Mouse (Mus musculus): ENCODE data around the gene Akt1s1. TPM values are rescaled to one million over a fixed set of nuclear protein-coding genes. Genes with fewer than 3 reads are reported as not detected.

Akt1s1 gene
- polyA plus RNA-seq, 1 experiment from 2014 or later = 88.2 TPM

DNA sequence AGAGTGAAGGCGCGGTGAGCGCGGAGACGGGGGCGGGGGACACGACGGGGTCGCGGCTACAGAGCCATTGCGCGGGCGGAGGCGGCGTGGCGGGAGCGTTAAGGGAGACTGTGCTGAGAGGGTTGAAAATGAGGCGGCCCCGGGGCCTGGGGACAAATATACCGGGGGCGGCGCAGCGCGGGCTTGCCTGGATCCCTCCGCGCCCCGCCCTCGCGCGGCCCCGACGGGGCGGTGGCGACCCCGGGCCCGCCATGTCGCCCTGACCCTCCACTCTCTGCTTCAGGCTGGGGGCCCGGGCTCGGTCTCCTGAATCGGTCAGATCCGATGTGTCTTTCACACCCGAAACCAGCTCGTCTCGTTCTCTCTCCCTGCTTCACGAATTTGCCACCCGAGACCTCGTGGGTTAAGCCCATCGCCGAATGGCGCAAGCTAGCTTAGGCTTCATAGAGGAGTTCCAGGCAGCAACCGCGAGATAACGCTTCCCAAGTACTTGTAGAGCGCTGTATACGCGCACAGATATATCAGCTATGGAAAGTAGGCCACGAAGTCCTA, 32.2 kb upstream of the Akt1s1 start, which contains the start of gene Atf5:
Gene Atf5 (minus strand): TSS at position 189 of the 552 bp plus-strand sequence.
- H3K27me3 ChIP-seq = no peaks in the 10 kb centered on the region
- ATAC-seq = peak; percentile 57
- H3K9ac ChIP-seq (replicated peaks) = peak within 1 kb of the TSS; percentile 92
- H3K4me1 ChIP-seq (replicated peaks) = peaks cover 52% of the 10 kb centered on the region
- under 1% methylated on average over 54 of the region's 57 CpGs for WGBS
- no peaks in the 10 kb centered on the region for H3K9me3 ChIP-seq
- H3K4me2 ChIP-seq (replicated peaks) = peak within 1 kb of the TSS; percentile 83
- H3K4me3 ChIP-seq (replicated peaks) = peak within 1 kb of the TSS; percentile 90
- peak within 1 kb of the TSS; percentile 93 for H3K27ac ChIP-seq
- no peaks in the 10 kb centered on the region; the same call in 1 of the 2 replicates for H3K36me3 ChIP-seq

DNA sequence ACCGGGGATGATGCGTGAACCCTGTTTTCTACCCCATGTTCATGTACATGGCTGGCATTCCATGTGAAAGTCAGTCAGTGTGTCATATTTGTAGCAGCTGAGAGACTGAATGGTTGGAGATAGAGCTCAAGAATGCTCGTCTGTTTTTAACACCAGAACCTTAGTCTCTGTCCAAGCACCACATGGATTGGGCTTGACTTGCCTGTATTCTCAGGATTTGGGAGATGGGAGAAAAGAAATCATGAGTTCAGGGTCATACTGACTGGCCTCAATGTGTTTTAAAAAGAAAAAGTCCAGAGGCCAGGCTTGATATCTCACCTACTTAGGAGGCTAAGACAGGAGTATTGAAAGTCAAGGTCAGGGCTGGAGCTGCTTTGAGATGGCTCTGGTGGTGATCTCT, 31.4 kb upstream of the Akt1s1 start:
- H3K27ac ChIP-seq = no peak overlapping the region
- peaks cover 58% of the 10 kb centered on the region for H3K4me1 ChIP-seq (replicated peaks)
- 36% methylated on average over 3 of the region's 3 CpGs for WGBS
- no peaks in the 10 kb centered on the region for H3K36me3 ChIP-seq
- H3K4me3 ChIP-seq (replicated peaks) = peak overlapping the region; percentile 90
- no peaks in the 10 kb centered on the region for H3K27me3 ChIP-seq
- H3K4me2 ChIP-seq (replicated peaks) = peak overlapping the region; percentile 83
- peak overlapping the region; percentile 92 for H3K9ac ChIP-seq (replicated peaks)
- no peaks in the 10 kb centered on the region for H3K9me3 ChIP-seq
- no peak for ATAC-seq

DNA sequence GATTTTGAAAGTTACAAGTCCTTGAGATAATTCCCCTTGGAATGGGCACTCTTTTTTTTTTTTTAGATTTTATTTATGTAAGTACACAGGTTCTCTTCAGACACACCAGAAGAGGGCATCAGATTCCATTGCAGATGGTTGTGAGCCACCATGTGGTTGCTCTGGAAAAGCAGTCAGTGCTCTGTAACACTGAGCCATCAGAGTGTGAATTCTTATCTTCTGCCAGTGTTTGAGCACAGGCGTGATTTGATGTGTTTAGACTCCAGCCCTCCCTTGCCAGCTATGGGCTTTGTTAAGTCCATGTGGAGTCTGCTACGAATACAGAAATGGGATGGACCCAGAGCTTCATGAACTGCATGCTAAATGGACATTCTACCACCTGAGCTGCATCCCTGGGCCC, 30.6 kb upstream of the Akt1s1 start:
- Histone ChIP-seq H3K4me1 (replicated peaks) (peaks cover 64% of the 10 kb centered on the region), H3K4me3 (replicated peaks) (peak overlapping the region; percentile 90), H3K27me3 (no peaks in the 10 kb centered on the region), H3K4me2 (replicated peaks) (peak overlapping the region; percentile 83), H3K27ac (no peak overlapping the region), H3K9ac (replicated peaks) (peak overlapping the region; percentile 92), H3K9me3 (no peaks in the 10 kb centered on the region), H3K36me3 (no peaks in the 10 kb centered on the region)
- ATAC-seq = no peak
- 30% methylated on average over 2 of the region's 2 CpGs for WGBS

DNA sequence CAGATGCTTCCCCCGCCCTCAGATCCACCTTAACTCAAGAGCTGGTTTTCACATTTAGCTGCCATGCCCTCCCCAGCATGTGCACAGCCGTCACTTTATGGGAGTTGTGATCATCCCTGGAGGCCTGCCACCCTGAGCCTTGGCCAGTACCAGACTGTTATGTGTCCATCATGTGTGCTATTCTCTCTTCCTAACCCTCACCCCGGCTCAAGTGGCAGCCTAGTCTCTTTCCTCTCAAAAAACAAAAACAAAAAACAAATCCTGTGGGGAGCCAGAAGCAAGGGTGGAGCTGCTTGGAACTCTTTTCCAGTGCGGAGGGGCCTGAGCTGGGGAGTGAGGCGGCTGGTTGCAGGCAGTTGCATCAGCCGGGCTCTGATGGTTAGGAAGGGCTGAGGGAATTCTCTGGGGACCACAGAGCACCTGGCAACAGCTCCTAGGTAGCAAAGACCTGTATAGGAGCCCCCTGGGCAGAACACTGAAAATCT, 30.0 kb upstream of the Akt1s1 start:
- H3K9ac ChIP-seq (replicated peaks) = peak overlapping the region; percentile 92
- H3K9me3 ChIP-seq = no peaks in the 10 kb centered on the region
- no peak for ATAC-seq
- peak overlapping the region; percentile 90 for H3K4me3 ChIP-seq (replicated peaks)
- peak overlapping the region; percentile 53 for H3K27ac ChIP-seq
- no peaks in the 10 kb centered on the region for H3K27me3 ChIP-seq
- peaks cover 70% of the 10 kb centered on the region for H3K4me1 ChIP-seq (replicated peaks)
- peak overlapping the region; percentile 83 for H3K4me2 ChIP-seq (replicated peaks)
- 50% methylated on average over 6 of the region's 6 CpGs for WGBS
- H3K36me3 ChIP-seq = no peaks in the 10 kb centered on the region

DNA sequence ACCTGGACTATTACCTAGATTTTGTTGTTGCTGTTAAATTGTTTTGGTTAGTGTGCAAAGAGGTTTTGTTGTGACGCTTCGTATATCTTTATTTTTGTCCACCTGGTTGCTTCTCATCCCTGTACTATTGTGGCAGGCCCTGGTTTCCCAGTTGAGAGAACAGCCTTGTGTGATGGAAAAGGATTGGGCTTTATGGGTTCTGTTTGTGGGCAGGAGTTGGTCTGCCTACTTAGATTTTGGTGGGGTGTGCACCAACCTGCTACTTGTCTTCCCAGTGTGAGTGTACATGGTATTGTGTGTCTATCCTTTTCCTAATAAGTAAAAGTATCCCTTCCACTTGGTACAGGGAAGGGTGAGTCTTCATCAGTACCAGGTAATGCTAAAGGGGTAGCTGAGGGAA, 29.4 kb upstream of the Akt1s1 start:
- H3K27ac ChIP-seq = peak overlapping the region; percentile 53
- no peaks in the 10 kb centered on the region for H3K27me3 ChIP-seq
- no peaks in the 10 kb centered on the region for H3K36me3 ChIP-seq
- H3K4me3 ChIP-seq (replicated peaks) = peak overlapping the region; percentile 90
- peaks cover 76% of the 10 kb centered on the region for H3K4me1 ChIP-seq (replicated peaks)
- H3K9ac ChIP-seq (replicated peaks) = peak overlapping the region; percentile 92
- peak overlapping the region; percentile 83 for H3K4me2 ChIP-seq (replicated peaks)
- H3K9me3 ChIP-seq = no peaks in the 10 kb centered on the region
- ATAC-seq = no peak
- 92% methylated on average over 2 of the region's 2 CpGs for WGBS

DNA sequence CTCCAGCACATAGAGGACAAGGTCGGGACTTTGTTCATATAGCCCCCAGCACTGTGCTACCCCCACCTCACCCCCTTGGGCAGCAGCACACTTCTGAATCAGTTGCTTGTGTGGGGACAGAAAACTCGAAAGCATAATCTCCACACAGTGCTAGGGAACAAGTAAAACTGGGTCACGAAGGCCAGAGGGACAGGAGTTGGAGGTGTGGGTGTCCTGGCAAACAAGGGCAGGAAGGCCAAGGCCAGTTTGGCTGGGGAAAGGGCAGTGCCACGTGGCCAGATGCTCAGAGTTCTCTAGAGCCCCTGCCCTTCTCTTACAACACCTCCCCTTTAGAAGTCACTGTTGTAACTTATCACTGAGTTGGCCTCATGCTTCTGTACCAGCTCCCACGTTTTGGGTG, 28.9 kb upstream of the Akt1s1 start:
- H3K36me3 ChIP-seq = no peaks in the 10 kb centered on the region
- H3K27ac ChIP-seq = no peak overlapping the region
- no peak for ATAC-seq
- no peaks in the 10 kb centered on the region for H3K9me3 ChIP-seq
- H3K9ac ChIP-seq (replicated peaks) = peak overlapping the region; percentile 92; the same call in 1 of the 2 replicates
- H3K4me3 ChIP-seq (replicated peaks) = no peak overlapping the region
- no peak overlapping the region for H3K4me2 ChIP-seq (replicated peaks)
- 77% methylated on average over 5 of the region's 5 CpGs for WGBS
- H3K4me1 ChIP-seq (replicated peaks) = peaks cover 77% of the 10 kb centered on the region
- H3K27me3 ChIP-seq = no peaks in the 10 kb centered on the region

DNA sequence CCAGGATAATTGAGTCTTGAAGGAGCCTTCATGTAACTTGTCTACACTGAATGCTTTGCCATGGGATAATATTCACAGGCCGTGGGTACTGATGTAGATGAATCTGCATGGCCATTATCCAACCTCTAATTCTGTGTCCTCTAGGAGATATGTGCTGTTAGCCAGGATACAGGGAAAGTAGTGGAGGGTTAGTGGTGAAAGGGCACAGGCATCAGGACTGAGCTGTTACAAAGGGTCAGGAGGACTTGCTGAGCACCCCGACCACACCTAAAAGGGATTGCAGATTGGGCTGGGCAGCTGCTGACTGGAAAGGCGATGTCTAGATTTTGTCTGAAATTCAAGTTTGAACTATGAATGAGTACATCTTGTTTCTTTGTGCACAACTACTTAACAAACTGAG, 28.3 kb upstream of the Akt1s1 start:
- Histone ChIP-seq H3K4me1 (replicated peaks) (peaks cover 72% of the 10 kb centered on the region), H3K27ac (no peak overlapping the region), H3K9me3 (no peaks in the 10 kb centered on the region), H3K4me2 (replicated peaks) (no peak overlapping the region), H3K36me3 (0 out of 2 replicates have a peak, but pooled peaks cover 2% of the 10 kb centered on the region), H3K4me3 (replicated peaks) (no peak overlapping the region), H3K27me3 (no peaks in the 10 kb centered on the region), H3K9ac (replicated peaks) (0 out of 2 replicates have a peak overlapping the region, but pooled peaks have one; percentile 2)
- WGBS = 83% methylated on average over 3 of the region's 3 CpGs
- no peak for ATAC-seq

DNA sequence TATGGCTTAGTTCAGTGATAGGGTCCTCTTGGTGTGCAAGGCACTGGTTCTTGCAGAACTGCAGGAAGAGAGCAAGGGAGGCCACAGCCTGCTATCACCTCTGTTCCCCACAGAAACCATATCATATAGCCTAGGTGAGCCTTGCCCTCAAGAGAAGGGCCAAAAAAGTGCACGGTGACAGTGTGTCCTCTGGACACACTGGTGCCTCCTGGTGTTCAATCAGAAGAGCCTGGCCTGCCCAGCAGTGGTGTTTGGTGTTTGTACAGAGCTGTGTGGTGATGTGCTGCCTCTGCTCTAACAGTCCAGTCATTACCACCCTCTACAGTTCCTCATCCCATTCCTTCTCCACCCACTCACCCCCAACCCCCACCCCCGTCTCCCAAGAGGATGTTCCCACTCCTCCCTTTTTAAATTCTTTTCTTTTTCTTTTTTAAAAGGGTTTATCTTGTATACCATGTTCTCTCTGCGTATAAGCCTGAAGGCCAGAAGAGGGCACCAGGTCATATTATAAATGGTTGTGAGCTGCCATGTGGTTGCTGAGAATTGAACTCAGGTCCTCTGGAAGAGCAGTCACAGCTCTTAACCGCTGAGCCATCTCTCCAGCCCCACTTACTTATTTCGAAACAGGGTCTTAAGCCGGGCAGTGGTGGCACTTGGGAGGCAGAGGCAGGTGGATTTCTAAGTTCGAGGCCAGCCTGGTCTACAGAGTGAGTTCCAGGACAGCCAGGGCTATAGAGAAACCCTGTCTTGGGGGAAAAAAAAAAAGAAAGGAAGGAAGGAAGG, 26.9 kb upstream of the Akt1s1 start:
- 86% methylated on average over 7 of the region's 7 CpGs for WGBS
- H3K9ac ChIP-seq (replicated peaks) = no peak overlapping the region
- H3K36me3 ChIP-seq = 0 out of 2 replicates have a peak, but pooled peaks cover 5% of the 10 kb centered on the region
- no peak overlapping the region for H3K4me2 ChIP-seq (replicated peaks)
- peaks cover 71% of the 10 kb centered on the region for H3K4me1 ChIP-seq (replicated peaks)
- H3K27ac ChIP-seq = no peak overlapping the region
- no peak overlapping the region for H3K4me3 ChIP-seq (replicated peaks)
- ATAC-seq = no peak
- H3K27me3 ChIP-seq = no peaks in the 10 kb centered on the region
- H3K9me3 ChIP-seq = no peaks in the 10 kb centered on the region

DNA sequence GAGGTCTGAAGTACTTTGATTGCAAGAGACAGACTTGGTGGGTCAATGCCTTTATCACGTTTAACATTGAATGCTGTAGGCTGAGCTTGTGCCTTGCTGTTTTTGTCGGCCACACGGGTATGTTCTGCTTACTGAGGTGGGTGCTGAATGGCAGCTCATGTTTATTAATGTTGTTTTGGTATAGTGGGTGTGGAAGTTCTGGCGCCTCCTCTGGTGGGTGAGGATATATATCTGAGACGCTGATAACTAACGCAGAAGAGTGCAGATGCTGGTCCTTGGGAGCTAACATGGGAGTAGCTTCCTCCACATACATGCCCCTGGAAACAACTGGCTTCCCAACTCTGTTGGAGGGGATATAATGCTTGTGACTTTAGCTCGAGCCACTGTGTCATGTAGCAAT, 25.4 kb upstream of the Akt1s1 start:
- Histone ChIP-seq H3K27ac (no peak overlapping the region), H3K9ac (replicated peaks) (no peak overlapping the region), H3K4me1 (replicated peaks) (peaks cover 55% of the 10 kb centered on the region), H3K4me3 (replicated peaks) (no peak overlapping the region), H3K36me3 (peaks cover 9% of the 10 kb centered on the region), H3K9me3 (no peaks in the 10 kb centered on the region), H3K27me3 (no peaks in the 10 kb centered on the region), H3K4me2 (replicated peaks) (no peak overlapping the region)
- no peak for ATAC-seq
- 39% methylated on average over 7 of the region's 7 CpGs for WGBS

DNA sequence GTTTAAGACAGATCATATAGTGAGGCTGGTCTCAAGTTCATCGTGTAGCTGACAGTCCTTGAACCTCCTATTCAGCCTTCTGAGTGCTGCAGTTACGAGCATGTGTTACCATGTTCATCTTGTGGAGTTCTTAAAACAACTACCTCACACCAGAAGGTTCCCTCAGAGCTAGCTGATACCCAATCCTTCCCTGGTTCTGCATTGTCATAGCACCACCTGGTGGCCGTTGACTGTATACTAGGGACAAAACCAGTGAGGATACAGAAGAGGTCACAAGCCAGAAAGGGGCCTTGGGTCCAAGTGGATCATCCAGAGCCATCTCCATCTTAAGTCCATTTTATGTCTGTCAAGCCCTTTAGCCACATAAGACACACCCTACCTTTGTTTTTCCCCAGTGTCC, 23.9 kb upstream of the Akt1s1 start:
- ATAC-seq = peak; percentile 65

DNA sequence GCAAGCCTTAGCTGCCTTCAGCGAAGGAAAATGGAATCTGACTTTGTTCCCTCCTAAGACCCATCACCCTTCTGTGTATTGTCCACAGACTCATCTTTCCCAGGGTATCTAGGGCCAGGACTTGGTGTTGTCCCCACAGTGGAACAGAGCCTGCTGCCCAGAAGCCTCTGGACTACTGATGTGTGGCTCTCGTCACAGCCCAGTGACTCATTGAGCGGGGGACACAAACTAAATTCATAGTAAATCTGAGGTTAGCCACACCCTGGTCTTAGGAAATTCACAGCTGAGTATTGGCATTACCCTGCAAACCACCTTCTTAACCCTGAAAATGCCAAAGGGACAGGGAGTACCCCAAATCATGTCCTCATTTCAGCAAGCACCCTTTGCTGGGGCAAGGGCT, 22.0 kb upstream of the Akt1s1 start:
- Histone ChIP-seq H3K36me3 (peaks cover 42% of the 10 kb centered on the region), H3K27ac (no peak overlapping the region), H3K9me3 (no peaks in the 10 kb centered on the region), H3K4me3 (replicated peaks) (no peak overlapping the region), H3K4me2 (replicated peaks) (no peak overlapping the region), H3K27me3 (no peaks in the 10 kb centered on the region), H3K4me1 (replicated peaks) (peaks cover 25% of the 10 kb centered on the region), H3K9ac (replicated peaks) (no peak overlapping the region)
- ATAC-seq = no peak
- WGBS = 94% methylated on average over 3 of the region's 3 CpGs

More for the DNA sequence above, 23.9 kb upstream of the Akt1s1 start:
- Histone ChIP-seq H3K9ac (replicated peaks) (0 out of 2 replicates have a peak overlapping the region, but pooled peaks have one; percentile 21), H3K4me2 (replicated peaks) (no peak overlapping the region), H3K4me1 (replicated peaks) (peaks cover 41% of the 10 kb centered on the region), H3K9me3 (no peaks in the 10 kb centered on the region), H3K27ac (no peak overlapping the region), H3K36me3 (peaks cover 23% of the 10 kb centered on the region), H3K27me3 (no peaks in the 10 kb centered on the region), H3K4me3 (replicated peaks) (no peak overlapping the region)
- 30% methylated on average over 3 of the region's 3 CpGs for WGBS

DNA sequence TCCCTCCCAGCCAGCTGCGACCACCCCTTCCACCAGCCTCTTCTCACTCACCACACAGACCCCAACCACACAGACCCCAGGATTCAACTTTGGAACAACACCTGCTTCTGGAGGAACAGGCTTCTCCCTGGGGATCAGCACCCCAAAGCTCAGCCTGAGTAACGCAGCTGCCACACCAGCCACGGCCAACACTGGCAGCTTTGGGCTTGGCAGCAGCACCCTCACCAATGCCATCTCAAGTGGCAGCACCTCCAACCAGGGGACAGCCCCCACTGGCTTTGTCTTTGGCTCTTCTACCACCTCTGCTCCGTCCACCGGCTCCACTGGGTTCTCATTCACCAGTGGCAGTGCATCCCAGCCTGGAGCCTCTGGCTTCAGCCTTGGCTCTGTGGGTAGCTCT, 20.1 kb upstream of the Akt1s1 start:
- ATAC-seq = no peak
- Histone ChIP-seq H3K9ac (replicated peaks) (no peak overlapping the region), H3K9me3 (no peaks in the 10 kb centered on the region), H3K4me1 (replicated peaks) (peaks cover 10% of the 10 kb centered on the region), H3K27me3 (no peaks in the 10 kb centered on the region), H3K4me3 (replicated peaks) (no peak overlapping the region), H3K4me2 (replicated peaks) (no peak overlapping the region), H3K27ac (no peak overlapping the region), H3K36me3 (peaks cover 48% of the 10 kb centered on the region)
- 92% methylated on average over 5 of the region's 5 CpGs for WGBS
